Comparison of ENCODE assay signal across 8 mouse cellular contexts in genomic region chr7:131542872-131543622, GRCm38 (mm10). TPM values are rescaled to one million over a fixed set of nuclear protein-coding genes. Genes with fewer than 3 reads are reported as not detected.
A peak's percentile ranks its signal among the peaks of the same experiment; 100 is the strongest.
DNase-seq lines count a peak whose midpoint lies in the region; ATAC-seq and TF ChIP-seq lines count a peak whose summit lies in the region.
"Had no signal": no experiment of that assay in that cellular context is flagged by ENCODE, and none has a peak within 500 bp of the region (broad histone marks: within the 10 kb centered on the region; RNA-seq: fewer than 3 reads in every experiment).

No protein-coding gene starts in this region.

- H3K9ac ChIP-seq in CH12.LX (ENCODE audit: insufficient read depth, low read depth): 0 out of 2 replicates have a peak overlapping the region, but pooled peaks have one; percentile 20
- H3K9ac ChIP-seq in heart, embryonic 16.5 days (ENCODE audit: low read length): no peak overlapping the region
- no peak overlapping the region for H3K9ac ChIP-seq in liver, postnatal 0 days (replicated peaks)

- H3K9me3 ChIP-seq in CH12.LX (replicated peaks; ENCODE audit: low read length): peaks cover 34% of the 10 kb centered on the region
- no peaks in the 10 kb centered on the region for H3K9me3 ChIP-seq in heart, embryonic 16.5 days (replicated peaks; ENCODE audit: control insufficient read depth, low read length)
- H3K9me3 ChIP-seq in liver, postnatal 0 days (ENCODE audit: low read length): no peaks in the 10 kb centered on the region

- in situ Hi-C loops in CH12.LX (cut with MboI; ENCODE audit: low pct_ligation_motif_present, low pct_unique_long_range_greater_than_20kb, low sequenced_read_pairs): loop anchor here (25.0 kb wide), 1 partner anchor 244 kb away; no protein-coding TSS in a partner anchor

- peak overlapping the region; percentile 14 for H3K4me2 ChIP-seq in CH12.LX (ENCODE audit: insufficient read depth, low read depth, poor library complexity, severe bottlenecking)
- H3K4me2 ChIP-seq in heart, embryonic 16.5 days (ENCODE audit: low read depth, low read length): peak overlapping the region; percentile 67
- peak overlapping the region; percentile 56 for H3K4me2 ChIP-seq in liver, postnatal 0 days (ENCODE audit: low read depth, low read length)

- TF ChIP-seq POLR2A in CH12.LX (IDR thresholded peaks at IDR 0.05; ENCODE audit: low read depth, low read length): no peak

- TF ChIP-seq CTCF in CH12.LX (conservative IDR thresholded peaks at IDR 0.05 in 1 of 2, IDR thresholded peaks at IDR 0.05 in 1 of 2; ENCODE audit: low read depth in 2 of 2, low read length in 2 of 2): no peak
- no peak for TF ChIP-seq CTCF in liver, postnatal 0 days (IDR thresholded peaks at IDR 0.05; ENCODE audit: low read depth)

- H3K4me1 ChIP-seq in CH12.LX (ENCODE audit: control insufficient read depth in 1 of 2, insufficient read depth in 2 of 2): peaks cover 0 to 3% of the 10 kb centered on the region in 2 experiments; a peak in 1 of 4 replicates
- peaks cover 17% of the 10 kb centered on the region for H3K4me1 ChIP-seq in heart, embryonic 16.5 days (ENCODE audit: control insufficient read depth, insufficient read depth, low read length)
- H3K4me1 ChIP-seq in liver, postnatal 0 days (ENCODE audit: insufficient read depth): peaks cover 12% of the 10 kb centered on the region

- no peaks in the 10 kb centered on the region for H3K36me3 ChIP-seq in CH12.LX (replicated peaks in 1 of 2; ENCODE audit: control insufficient read depth in 1 of 2, insufficient read depth in 1 of 2, low read length in 1 of 2)
- no peaks in the 10 kb centered on the region for H3K36me3 ChIP-seq in heart, embryonic 16.5 days (ENCODE audit: control insufficient read depth, insufficient read depth)
- no peaks in the 10 kb centered on the region for H3K36me3 ChIP-seq in liver, postnatal 0 days (replicated peaks; ENCODE audit: insufficient read depth, low read length)

- H3K4me3 ChIP-seq in CH12.LX (replicated peaks in 1 of 3; ENCODE audit: low read depth in 2 of 3, low read length in 2 of 3, poor library complexity in 1 of 3): peak overlapping the region in 1 of 3 experiments; percentile 47
- peak overlapping the region; percentile 43 for H3K4me3 ChIP-seq in heart, embryonic 16.5 days (ENCODE audit: low read length)
- H3K4me3 ChIP-seq in liver, postnatal 0 days (ENCODE audit: low read depth, low read length): peak overlapping the region; percentile 41

- no peaks in the 10 kb centered on the region for H3K79me2 ChIP-seq in CH12.LX (replicated peaks; ENCODE audit: control insufficient read depth, extremely low read depth, insufficient read depth, poor library complexity, severe bottlenecking)

- H3K27ac ChIP-seq in CH12.LX (ENCODE audit: insufficient read depth, low read depth): no peak overlapping the region
- no peak overlapping the region for H3K27ac ChIP-seq in heart, embryonic 16.5 days (ENCODE audit: low read length)
- no peak overlapping the region for H3K27ac ChIP-seq in liver, postnatal 0 days (ENCODE audit: low read depth)

- WGBS in heart, embryonic 16.5 days: under 1% methylated on average over 56 of the region's 71 CpGs
- under 1% methylated on average over 63 of the region's 71 CpGs for WGBS in liver, postnatal 0 days (ENCODE audit: insufficient replicate concordance)

- no peak for TF ChIP-seq RAD21 in CH12.LX (IDR thresholded peaks at IDR 0.05; ENCODE audit: low read depth, low read length)

- no peak for ATAC-seq in heart, embryonic 16.5 days (replicated peaks; ENCODE audit: extremely low read depth, insufficient read depth, low FRiP score)
- no peak for ATAC-seq in liver, postnatal 0 days

- DNase-seq in CH12.LX (ENCODE audit: extremely low read depth) (no peak), ES-CJ7 (ENCODE audit: low read depth, low spot score) (peak; percentile 45)
- no peak for DNase-seq in liver, postnatal 0 days
- DNase-seq in right cerebral cortex, adult 18-20 months: no peak
- DNase-seq in right cerebral cortex, postnatal 14 days: no peak
- no peak for DNase-seq in lung, postnatal 14 days

- H3K27me3 ChIP-seq in CH12.LX (replicated peaks): peaks cover 42% of the 10 kb centered on the region
- peaks cover 92% of the 10 kb centered on the region for H3K27me3 ChIP-seq in heart, embryonic 16.5 days (ENCODE audit: control insufficient read depth, insufficient read depth, low read length)
- peaks cover 91% of the 10 kb centered on the region for H3K27me3 ChIP-seq in liver, postnatal 0 days (ENCODE audit: insufficient read depth, low read length)

- dilution Hi-C loops in CH12.LX (cut with MboI; ENCODE audit: extremely low pct_ligation_motif_present, extremely low pct_unique_long_range_greater_than_20kb, low sequenced_read_pairs): no loop called here

- no peak for TF ChIP-seq EP300 in CH12.LX (IDR thresholded peaks at IDR 0.05; ENCODE audit: low read length)
- TF ChIP-seq EP300 in liver, postnatal 0 days (IDR thresholded peaks at IDR 0.05; ENCODE audit: low read depth): no peak

TF ChIP-seq in CH12.LX, 34 proteins besides CTCF, POLR2A, EP300 and RAD21:
- TF ChIP-seq MAX (IDR thresholded peaks at IDR 0.05; ENCODE audit: low read length) (no peak), USF1 (IDR thresholded peaks at IDR 0.05; ENCODE audit: low read depth, low read length) (no peak)
TF ChIP-seq in CH12.LX: peak in this region for 0.

RNA-seq across cellular contexts. Expression of gene Hmx3, which starts 0.4 kb away (rescaled TPM):
- total RNA-seq in CH12.LX (2012; rRNA removed) (not detected in 2 replicates), CH12.LX (2014; rRNA removed) (not detected in 2 replicates)
- not detected in 2 replicates for polyA plus RNA-seq in CH12.LX (2012; ENCODE audit: insufficient read length, low read depth)
- 0.16 TPM in 1 of 2 replicates, not detected in the other for polyA plus RNA-seq in heart, embryonic 16.5 days (2015; fragmentation: Nextera tagmentation; extraction: Ambion mirVana)
- not detected in 2 replicates for polyA plus RNA-seq in liver, postnatal 0 days (2015; fragmentation: Nextera tagmentation; extraction: Ambion mirVana)

RNA-seq across cellular contexts. Expression of gene Hmx2, which starts 5.5 kb away (rescaled TPM):
- total RNA-seq in CH12.LX (2012; rRNA removed) (2.3 and 2.9 TPM in 2 replicates), CH12.LX (2014; rRNA removed) (2.0 and 2.4 TPM in 2 replicates)
- 2.4 and 3.1 TPM in 2 replicates for polyA plus RNA-seq in CH12.LX (2012; ENCODE audit: insufficient read length, low read depth)
- polyA plus RNA-seq in heart, embryonic 16.5 days (2015; fragmentation: Nextera tagmentation; extraction: Ambion mirVana): not detected in 2 replicates
- not detected in 2 replicates for polyA plus RNA-seq in liver, postnatal 0 days (2015; fragmentation: Nextera tagmentation; extraction: Ambion mirVana)
- polyA plus RNA-seq: cerebellum, adult 2 months had no signal

RNA-seq across cellular contexts. Expression of gene Bub3, which starts 17.0 kb away (rescaled TPM):
- 159 and 172 TPM in 2 replicates for total RNA-seq in CH12.LX (2012; rRNA removed)
- total RNA-seq in CH12.LX (2014; rRNA removed): 225 and 250 TPM in 2 replicates
- polyA plus RNA-seq in CH12.LX (2012; ENCODE audit: insufficient read length, low read depth): 160 and 161 TPM in 2 replicates
- polyA plus RNA-seq in heart, embryonic 16.5 days (2015; fragmentation: Nextera tagmentation; extraction: Ambion mirVana): 135 and 144 TPM in 2 replicates
- polyA plus RNA-seq in liver, postnatal 0 days (2015; fragmentation: Nextera tagmentation; extraction: Ambion mirVana): 65.9 and 67.0 TPM in 2 replicates

Comparison
In these comparisons a context has a peak if more than half of its experiments do, and no peak if none do; other contexts are left out.
1. H3K4me2 ChIP-seq: peak in every context shown above with its lines; median percentile 67 in heart, embryonic 16.5 days; 56 in liver, postnatal 0 days; 14 in CH12.LX.